Mouse (Mus musculus) natural killer cell, adult 2 months (primary cell): Measurements from ENCODE around the gene Skint6.
"Not testable (repeated sequence)": the region's sequence is repeated elsewhere in the genome, so short reads cannot be mapped to it uniquely, and the experiment has no call there.

ENCODE experiments used
- DNase-seq, 2 experiments: peaks; one replicate each; pipeline ENCODE4 v3.0.0; 2022; ENCODE audit warnings: low spot score in 2 of 2

Gene Skint6

GRCm38 (mm10) chr4:113286873-113287272 lies at the start of gene Skint6:
Gene Skint6, minus strand, starts transcription at chr4:113286973.
- no peak for DNase-seq

GRCm38 (mm10) chr4:113320911-113321310 lies 34.1 kb upstream of the Skint6 start:
- no peak for DNase-seq

- DNase-seq, result no peak
Observed at GRCm38 (mm10) chr4:113301773-113302473, 15.2 kb upstream of the Skint6 start.

- DNase-seq, result no peak
Observed at GRCm38 (mm10) chr4:113263363-113264060, 23.3 kb downstream of the Skint6 start.

- DNase-seq, result no peak
Observed at GRCm38 (mm10) chr4:113245808-113246207, 41.0 kb downstream of the Skint6 start.

- no peak for DNase-seq
Observed at GRCm38 (mm10) chr4:113067621-113068020, 219.2 kb downstream of the Skint6 start.

GRCm38 (mm10) chr4:112979160-112979559 lies 307.6 kb downstream of the Skint6 start:
- not testable (repeated sequence) for DNase-seq

- no peak for DNase-seq
Observed at GRCm38 (mm10) chr4:112790646-112791045, 496.1 kb downstream of the Skint6 start.

GRCm38 (mm10) chr4:112774766-112775165 lies 512.0 kb downstream of the Skint6 start, which contains the start of gene Skint10:
Gene Skint10, minus strand, starts transcription at chr4:112774866.
- no peak for DNase-seq
